Mouse (Mus musculus) G1E (cell line): ENCODE results near the gene Sh3rf1.

Source experiments
- CTCF ChIP-seq: IDR thresholded peaks from 2 replicates; pipeline ENCODE4 v1.5.1; 2012; ENCODE audit warnings: low read depth, low read length, inconsistent platforms, mixed read lengths
- GATA1 ChIP-seq: IDR thresholded peaks from 2 replicates; pipeline ENCODE4 v1.6.1; 2012; ENCODE audit warnings: borderline replicate concordance, low read length, inconsistent platforms, mixed read lengths
- GATA2 ChIP-seq: IDR thresholded peaks from 2 replicates; pipeline ENCODE4 v1.6.1; 2012; ENCODE audit warnings: low read depth, low read length, inconsistent platforms, borderline replicate concordance
- TAL1 ChIP-seq: conservative IDR thresholded peaks from 2 replicates; pipeline ENCODE4 v1.6.1; 2012; ENCODE audit warnings: low read depth, low read length, inconsistent platforms, mixed read lengths

- no peak for TF ChIP-seq CTCF
- TF ChIP-seq GATA1: no peak
- TF ChIP-seq TAL1: no peak
- TF ChIP-seq GATA2: no peak
These were observed 46.3 kb downstream of the Sh3rf1 start for GRCm38 (mm10) chr8:61270016-61270415.
